Mouse (Mus musculus) intestine, embryonic 15.5 days (tissue): ENCODE measurements around the gene Adcy6. TPM values are rescaled to one million over a fixed set of nuclear protein-coding genes. Genes with fewer than 3 reads are reported as not detected.

Experiments used
- ATAC-seq: fragments of 200-750 bp; cut with Nextera tagmentation; 2 replicates; pipeline ENCODE4 v1.8.0; 2017; ENCODE audit warnings: moderate TSS enrichment, moderate library complexity
- H3K27ac ChIP-seq: fragments of 300-500 bp; sonication (generic); 2 replicates; pipeline ENCODE4 v1.5.1; 2015; ENCODE audit warnings: mild to moderate bottlenecking, inconsistent platforms
- H3K27me3 ChIP-seq: fragments of 300-500 bp; sonication (generic); replicated peaks from 2 replicates; pipeline ENCODE4 v1.6.1; 2015; ENCODE audit warnings: inconsistent platforms
- H3K36me3 ChIP-seq: fragments of 300-500 bp; sonication (generic); 2 replicates; pipeline ENCODE4 v1.6.1; 2015; ENCODE audit warnings: inconsistent platforms
- H3K4me1 ChIP-seq: fragments of 300-500 bp; sonication (generic); replicated peaks from 2 replicates; pipeline ENCODE4 v1.6.1; 2015; ENCODE audit warnings: inconsistent platforms
- H3K4me2 ChIP-seq: fragments of 300-500 bp; sonication (generic); replicated peaks from 2 replicates; pipeline ENCODE4 v1.6.1; 2015; ENCODE audit warnings: mild to moderate bottlenecking, inconsistent platforms
- H3K4me3 ChIP-seq: fragments of 300-500 bp; sonication (generic); replicated peaks from 2 replicates; pipeline ENCODE4 v1.5.1; 2015; ENCODE audit warnings: inconsistent platforms
- H3K9ac ChIP-seq: fragments of 300-500 bp; sonication (generic); 2 replicates; pipeline ENCODE4 v1.6.1; 2015; ENCODE audit warnings: inconsistent platforms
- H3K9me3 ChIP-seq: fragments of 300-500 bp; sonication (generic); 2 replicates; pipeline ENCODE4 v1.6.1; 2016; ENCODE audit warnings: inconsistent platforms
- WGBS: fragments of 180-500 bp; shearing (Covaris S2); methylation state at CpG from one replicate; pipeline ENCODE4 v1.1.7; 2015; 5-methylcytosine and 5-hydroxymethylcytosine counted together
- polyA plus RNA-seq: library from polyadenylated mRNA; unstranded; fragments of >200 nt; fragmentation: Nextera tagmentation; extraction: Ambion mirVana; gene quantifications from 2 replicates; pipeline ENCODE4 v1.2.1, GENCODE M21; 2015

The Adcy6 gene
- polyA plus RNA-seq, 1 experiment from 2014 or later = 21.4 TPM

GRCm38 (mm10) chr15:98623361-98623821, 13.5 kb upstream of the Adcy6 start:
- ATAC-seq = no peak
- no peaks in the 10 kb centered on the region for H3K36me3 ChIP-seq
- 49% methylated on average over 5 of the region's 5 CpGs for WGBS
- H3K9ac ChIP-seq = no peak overlapping the region
- H3K27ac ChIP-seq = no peak overlapping the region
- no peaks in the 10 kb centered on the region for H3K9me3 ChIP-seq
- H3K4me1 ChIP-seq = peaks cover 8% of the 10 kb centered on the region
- H3K4me3 ChIP-seq = no peak overlapping the region
- H3K4me2 ChIP-seq = no peak overlapping the region
- H3K27me3 ChIP-seq = no peaks in the 10 kb centered on the region

GRCm38 (mm10) chr15:98622721-98623120, 12.8 kb upstream of the Adcy6 start:
- Histone ChIP-seq H3K36me3 (no peaks in the 10 kb centered on the region), H3K4me2 (no peak overlapping the region), H3K4me3 (no peak overlapping the region), H3K27me3 (no peaks in the 10 kb centered on the region), H3K9ac (no peak overlapping the region), H3K27ac (no peak overlapping the region), H3K9me3 (no peaks in the 10 kb centered on the region), H3K4me1 (peaks cover 7% of the 10 kb centered on the region; the same call in 1 of the 2 replicates)
- WGBS = 22% methylated on average over 6 of the region's 6 CpGs
- no peak for ATAC-seq

GRCm38 (mm10) chr15:98622199-98622598, 12.3 kb upstream of the Adcy6 start:
- Histone ChIP-seq H3K27ac (no peak overlapping the region), H3K4me2 (no peak overlapping the region), H3K4me1 (peaks cover 10% of the 10 kb centered on the region; the same call in 1 of the 2 replicates), H3K9ac (no peak overlapping the region), H3K4me3 (no peak overlapping the region), H3K36me3 (no peaks in the 10 kb centered on the region), H3K9me3 (no peaks in the 10 kb centered on the region), H3K27me3 (no peaks in the 10 kb centered on the region)
- 14% methylated on average over 7 of the region's 7 CpGs for WGBS
- no peak for ATAC-seq

- Histone ChIP-seq H3K9me3 (no peaks in the 10 kb centered on the region), H3K9ac (no peak overlapping the region), H3K4me2 (peak overlapping the region; percentile 48), H3K36me3 (no peaks in the 10 kb centered on the region), H3K4me3 (peak overlapping the region; percentile 10; the same call in 1 of the 2 replicates), H3K27me3 (no peaks in the 10 kb centered on the region), H3K27ac (peak overlapping the region; percentile 41; the same call in 1 of the 2 replicates), H3K4me1 (peaks cover 14% of the 10 kb centered on the region)
- under 1% methylated on average over 12 of the region's 12 CpGs for WGBS
- ATAC-seq = peak; percentile 37
These were observed 7.3 kb upstream of the Adcy6 start for GRCm38 (mm10) chr15:98617176-98617537.

GRCm38 (mm10) chr15:98616362-98617175, 6.7 kb upstream of the Adcy6 start:
- peak overlapping the region; percentile 48 for H3K4me2 ChIP-seq
- peak overlapping the region; percentile 10 for H3K4me3 ChIP-seq
- H3K9me3 ChIP-seq = no peaks in the 10 kb centered on the region
- no peak overlapping the region for H3K9ac ChIP-seq
- peaks cover 14% of the 10 kb centered on the region for H3K4me1 ChIP-seq
- no peaks in the 10 kb centered on the region for H3K27me3 ChIP-seq
- ATAC-seq = peak; percentile 89
- peak overlapping the region; percentile 68 for H3K27ac ChIP-seq
- no peaks in the 10 kb centered on the region for H3K36me3 ChIP-seq
- 33% methylated on average over 20 of the region's 20 CpGs for WGBS

- H3K4me3 ChIP-seq = no peak overlapping the region
- H3K4me1 ChIP-seq = peaks cover 14% of the 10 kb centered on the region
- WGBS = 72% methylated on average over 6 of the region's 6 CpGs
- no peaks in the 10 kb centered on the region for H3K36me3 ChIP-seq
- no peaks in the 10 kb centered on the region for H3K27me3 ChIP-seq
- no peak overlapping the region for H3K9ac ChIP-seq
- no peaks in the 10 kb centered on the region for H3K9me3 ChIP-seq
- no peak overlapping the region for H3K27ac ChIP-seq
- no peak for ATAC-seq
- peak overlapping the region; percentile 48 for H3K4me2 ChIP-seq
These were observed 5.9 kb upstream of the Adcy6 start for GRCm38 (mm10) chr15:98615751-98616150.

GRCm38 (mm10) chr15:98614971-98615370, 5.1 kb upstream of the Adcy6 start:
- peaks cover 16% of the 10 kb centered on the region for H3K4me1 ChIP-seq
- no peaks in the 10 kb centered on the region for H3K36me3 ChIP-seq
- no peak overlapping the region for H3K9ac ChIP-seq
- peak overlapping the region; percentile 48 for H3K4me2 ChIP-seq
- H3K27ac ChIP-seq = peak overlapping the region; percentile 77
- no peak overlapping the region for H3K4me3 ChIP-seq
- H3K9me3 ChIP-seq = no peaks in the 10 kb centered on the region
- peak; percentile 57 for ATAC-seq
- H3K27me3 ChIP-seq = no peaks in the 10 kb centered on the region
- WGBS = 50% methylated on average over 6 of the region's 6 CpGs

GRCm38 (mm10) chr15:98614551-98614950, 4.7 kb upstream of the Adcy6 start:
- peak overlapping the region; percentile 33 for H3K9ac ChIP-seq
- peak overlapping the region; percentile 48 for H3K4me2 ChIP-seq
- no peaks in the 10 kb centered on the region for H3K27me3 ChIP-seq
- 41% methylated on average over 9 of the region's 9 CpGs for WGBS
- no peak for ATAC-seq
- no peaks in the 10 kb centered on the region for H3K9me3 ChIP-seq
- peaks cover 16% of the 10 kb centered on the region for H3K4me1 ChIP-seq
- no peak overlapping the region for H3K4me3 ChIP-seq
- peak overlapping the region; percentile 77 for H3K27ac ChIP-seq
- H3K36me3 ChIP-seq = no peaks in the 10 kb centered on the region

GRCm38 (mm10) chr15:98612229-98612628, 2.4 kb upstream of the Adcy6 start:
- peaks cover 24% of the 10 kb centered on the region for H3K4me1 ChIP-seq
- no peaks in the 10 kb centered on the region for H3K9me3 ChIP-seq
- ATAC-seq = no peak
- H3K27me3 ChIP-seq = no peaks in the 10 kb centered on the region
- WGBS = 94% methylated on average over 3 of the region's 3 CpGs
- H3K4me3 ChIP-seq = no peak overlapping the region
- no peaks in the 10 kb centered on the region for H3K36me3 ChIP-seq
- no peak overlapping the region for H3K4me2 ChIP-seq
- no peak overlapping the region for H3K9ac ChIP-seq
- no peak overlapping the region for H3K27ac ChIP-seq

- H3K9ac ChIP-seq = peak overlapping the region; percentile 91
- H3K4me1 ChIP-seq = peaks cover 35% of the 10 kb centered on the region
- no peaks in the 10 kb centered on the region for H3K9me3 ChIP-seq
- H3K4me2 ChIP-seq = peak overlapping the region; percentile 90
- WGBS = 4% methylated on average over 12 of the region's 12 CpGs
- ATAC-seq = peak; percentile 25
- H3K27me3 ChIP-seq = no peaks in the 10 kb centered on the region
- peak overlapping the region; percentile 79 for H3K4me3 ChIP-seq
- H3K36me3 ChIP-seq = no peaks in the 10 kb centered on the region
- peak overlapping the region; percentile 95 for H3K27ac ChIP-seq
These were observed 306 bp upstream of the Adcy6 start for GRCm38 (mm10) chr15:98610131-98610633.

- Histone ChIP-seq H3K4me2 (peak overlapping the region; percentile 90), H3K27ac (peak overlapping the region; percentile 95), H3K4me1 (peaks cover 33% of the 10 kb centered on the region), H3K9ac (peak overlapping the region; percentile 91), H3K4me3 (peak overlapping the region; percentile 79), H3K36me3 (peaks cover 8% of the 10 kb centered on the region), H3K9me3 (no peaks in the 10 kb centered on the region), H3K27me3 (no peaks in the 10 kb centered on the region)
- peak; percentile 44 for ATAC-seq
- 2% methylated on average over 12 of the region's 26 CpGs for WGBS
These were observed 1.1 kb downstream of the Adcy6 start for GRCm38 (mm10) chr15:98608784-98609250.

- Histone ChIP-seq H3K9ac (peak overlapping the region; percentile 91), H3K4me3 (peak overlapping the region; percentile 79), H3K9me3 (no peaks in the 10 kb centered on the region), H3K4me1 (peaks cover 39% of the 10 kb centered on the region), H3K27ac (peak overlapping the region; percentile 95), H3K27me3 (no peaks in the 10 kb centered on the region), H3K36me3 (peaks cover 11% of the 10 kb centered on the region), H3K4me2 (peak overlapping the region; percentile 90)
- WGBS = 12% methylated on average over 10 of the region's 10 CpGs
- no peak for ATAC-seq
These were observed 1.7 kb downstream of the Adcy6 start for GRCm38 (mm10) chr15:98608058-98608783.
